Mouse (Mus musculus) C2C12 (cell line): ENCODE results near the gene Kif6. TPM values are rescaled to one million over a fixed set of nuclear protein-coding genes. Genes with fewer than 3 reads are reported as not detected.

ENCODE experiments used
- H3K27me3 ChIP-seq: one replicate; pipeline ENCODE4 v1.6.1; 2011; ENCODE audit not compliant: control insufficient read depth, insufficient read depth, insufficient read length
- H3K36me3 ChIP-seq: one replicate; pipeline ENCODE4 v1.6.1; 2011; ENCODE audit not compliant: control insufficient read depth, insufficient read depth
- H3K4me3 ChIP-seq: one replicate; pipeline ENCODE4 v1.5.1; 2011; ENCODE audit warnings: mild to moderate bottlenecking, control low read depth; ENCODE audit not compliant: poor library complexity, insufficient read depth, severe bottlenecking
- H3K79me2 ChIP-seq: one replicate; pipeline ENCODE4 v1.6.1; 2011; ENCODE audit not compliant: control insufficient read depth, insufficient read depth
- H3K79me3 ChIP-seq: one replicate; pipeline ENCODE4 v1.6.1; 2011; ENCODE audit warnings: low read depth, control low read depth
- H3ac ChIP-seq: one replicate; pipeline ENCODE3; 2011; ENCODE audit warnings: low read depth; ENCODE audit not compliant: control insufficient read depth, insufficient read length
- CEBPB ChIP-seq: IDR thresholded peaks from one replicate; pipeline ENCODE4 v1.6.1; 2011; ENCODE audit warnings: low read depth, mild to moderate bottlenecking, control low read depth, moderate library complexity
- CTCF ChIP-seq: IDR thresholded peaks from one replicate; pipeline ENCODE4 v1.5.1; 2011; ENCODE audit not compliant: control insufficient read depth, insufficient read depth, insufficient read length
- FOSL1 ChIP-seq: IDR thresholded peaks from one replicate; pipeline ENCODE4 v1.8.0; 2011; ENCODE audit warnings: mild to moderate bottlenecking, low read length; ENCODE audit not compliant: poor library complexity, insufficient read depth, severe bottlenecking
- MAX ChIP-seq: IDR thresholded peaks from one replicate; pipeline ENCODE4 v1.6.1; 2011; ENCODE audit warnings: mild to moderate bottlenecking, control low read depth
- MYOD1 ChIP-seq: IDR thresholded peaks from one replicate; pipeline ENCODE4 v1.6.1; 2011; ENCODE audit warnings: low read depth; ENCODE audit not compliant: control insufficient read depth, insufficient read length
- MYOG ChIP-seq: IDR thresholded peaks from one replicate; pipeline ENCODE4 v1.6.1; 2011; ENCODE audit not compliant: control insufficient read depth, insufficient read length; ENCODE audit errors: extremely low read depth
- USF1 ChIP-seq: IDR thresholded peaks from one replicate; pipeline ENCODE4 v1.6.1; 2011; ENCODE audit warnings: low read depth, mild to moderate bottlenecking, control low read depth, moderate library complexity
- polyA plus RNA-seq: library from polyadenylated mRNA; unstranded; fragments of >200 nt; fragmentation: generic; extraction: Trizol; gene quantifications from one replicate; pipeline ENCODE4 v1.2.1, GENCODE M21; 2012; ENCODE audit warnings: missing spikeins

Kif6 gene
- polyA plus RNA-seq, 1 experiment, result 0.27 TPM

- Histone ChIP-seq H3K4me3 (no peak overlapping the region), H3K79me3 (no peaks in the 10 kb centered on the region), H3ac (no peak overlapping the region), H3K79me2 (no peaks in the 10 kb centered on the region), H3K27me3 (no peaks in the 10 kb centered on the region), H3K36me3 (no peaks in the 10 kb centered on the region)
- TF ChIP-seq MAX, result no peak
- peak; percentile 64 for TF ChIP-seq CTCF
Measured at GRCm38 (mm10) chr17:49898849-49899331, 284.0 kb downstream of the Kif6 start.

GRCm38 (mm10) chr17:49902613-49903012 lies 287.7 kb downstream of the Kif6 start:
- Histone ChIP-seq H3K4me3 (no peak overlapping the region), H3K27me3 (no peaks in the 10 kb centered on the region), H3ac (no peak overlapping the region), H3K79me3 (no peaks in the 10 kb centered on the region), H3K36me3 (no peaks in the 10 kb centered on the region), H3K79me2 (no peaks in the 10 kb centered on the region)
- no peak for TF ChIP-seq MAX
- TF ChIP-seq FOSL1, result no peak
- TF ChIP-seq CTCF, result no peak
- TF ChIP-seq CEBPB, result no peak
- TF ChIP-seq MYOG, result no peak
- no peak for TF ChIP-seq MYOD1
- TF ChIP-seq USF1, result no peak

GRCm38 (mm10) chr17:49923429-49923828 lies 308.5 kb downstream of the Kif6 start:
- Histone ChIP-seq H3K36me3 (no peaks in the 10 kb centered on the region), H3ac (no peak overlapping the region), H3K27me3 (no peaks in the 10 kb centered on the region), H3K79me3 (no peaks in the 10 kb centered on the region), H3K79me2 (no peaks in the 10 kb centered on the region), H3K4me3 (no peak overlapping the region)
- TF ChIP-seq MYOD1 (no peak), CEBPB (no peak)

GRCm38 (mm10) chr17:49927611-49928010 lies 312.7 kb downstream of the Kif6 start:
- Histone ChIP-seq H3K27me3 (no peaks in the 10 kb centered on the region), H3K36me3 (no peaks in the 10 kb centered on the region), H3K4me3 (no peak overlapping the region), H3K79me3 (no peaks in the 10 kb centered on the region), H3K79me2 (no peaks in the 10 kb centered on the region), H3ac (no peak overlapping the region)
- TF ChIP-seq CEBPB (no peak), FOSL1 (no peak), USF1 (no peak), MYOD1 (no peak), MAX (no peak), MYOG (no peak), CTCF (no peak)

GRCm38 (mm10) chr17:49933806-49934205 lies 318.9 kb downstream of the Kif6 start:
- Histone ChIP-seq H3K79me3 (no peaks in the 10 kb centered on the region), H3ac (no peak overlapping the region), H3K27me3 (no peaks in the 10 kb centered on the region), H3K36me3 (no peaks in the 10 kb centered on the region), H3K79me2 (no peaks in the 10 kb centered on the region), H3K4me3 (no peak overlapping the region)
- no peak for TF ChIP-seq MYOG
- no peak for TF ChIP-seq USF1
- no peak for TF ChIP-seq CEBPB
- TF ChIP-seq MYOD1, result no peak
- no peak for TF ChIP-seq FOSL1
- no peak for TF ChIP-seq CTCF
- TF ChIP-seq MAX, result no peak

GRCm38 (mm10) chr17:49934586-49934985 lies 319.6 kb downstream of the Kif6 start:
- Histone ChIP-seq H3K4me3 (no peak overlapping the region), H3K79me2 (no peaks in the 10 kb centered on the region), H3K36me3 (no peaks in the 10 kb centered on the region), H3K27me3 (no peaks in the 10 kb centered on the region), H3K79me3 (no peaks in the 10 kb centered on the region), H3ac (no peak overlapping the region)
- TF ChIP-seq MYOG (no peak), MYOD1 (no peak)
